Comparison of ENCODE assay signal across 9 mouse cellular contexts in the genomic region with DNA sequence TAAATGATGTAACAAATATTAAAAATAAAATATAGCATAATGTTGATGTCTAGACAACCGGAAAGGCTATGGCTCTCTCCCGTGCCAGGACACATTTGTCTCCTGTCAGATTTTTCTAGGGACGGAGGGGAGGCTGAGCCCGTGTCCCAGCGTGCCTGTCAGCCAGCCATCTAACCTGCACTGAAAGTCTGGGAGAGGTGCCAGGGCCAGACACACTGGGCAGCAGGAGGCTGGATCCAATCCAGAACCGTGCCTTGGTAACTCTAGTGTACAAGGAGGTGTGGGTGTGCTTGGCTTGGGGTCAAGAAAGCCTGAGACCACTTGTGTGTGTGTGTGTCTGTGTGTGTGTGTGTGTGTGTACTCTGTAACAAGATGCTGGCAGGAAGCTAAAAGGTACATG. TPM values are rescaled to one million over a fixed set of nuclear protein-coding genes. Genes with fewer than 3 reads are reported as not detected.
DNase-seq lines count a peak whose midpoint lies in the region; ATAC-seq and TF ChIP-seq lines count a peak whose summit lies in the region.
"Had no signal": no experiment of that assay in that cellular context is flagged by ENCODE, and none has a peak within 500 bp of the region (broad histone marks: within the 10 kb centered on the region; RNA-seq: fewer than 3 reads in every experiment).

No protein-coding gene starts in this region.

- TF ChIP-seq CTCF in stomach, postnatal 0 days (IDR thresholded peaks at IDR 0.05; ENCODE audit: low read depth): no peak

- 26% methylated on average over 6 of the region's 6 CpGs for WGBS in forebrain, embryonic 14.5 days
- WGBS in forebrain, embryonic 12.5 days: 83% methylated on average over 6 of the region's 6 CpGs
- 42% methylated on average over 6 of the region's 6 CpGs for WGBS in kidney, embryonic 15.5 days
- WGBS in stomach, postnatal 0 days: 26% methylated on average over 6 of the region's 6 CpGs

- no peak overlapping the region for H3K9ac ChIP-seq in forebrain, embryonic 14.5 days (ENCODE audit: low read length)
- no peak overlapping the region for H3K9ac ChIP-seq in forebrain, embryonic 12.5 days
- H3K9ac ChIP-seq in kidney, embryonic 15.5 days: no peak overlapping the region
- no peak overlapping the region for H3K9ac ChIP-seq in stomach, postnatal 0 days (ENCODE audit: low read length)
- H3K9ac ChIP-seq: limb, embryonic 13.5 days had no signal

- peak; percentile 90 for DNase-seq in forebrain, embryonic 14.5 days (ENCODE audit: low spot score)
- peak; percentile 48 for DNase-seq in 3134 (ENCODE audit: extremely low read depth, insufficient read length, low spot score)
- peak; percentile 99 to 100 for DNase-seq in cerebellum, postnatal 10 days
- peak; percentile 53 for DNase-seq in stomach, postnatal 0 days (ENCODE audit: low spot score)
- DNase-seq in spleen, postnatal 14 days (ENCODE audit: low spot score in 2 of 2): no peak
- no peak for DNase-seq in thymus, postnatal 4 days

- TF ChIP-seq EP300 in stomach, postnatal 0 days (optimal IDR thresholded peaks at IDR 0.05): no peak

- H3K4me1 ChIP-seq in forebrain, embryonic 14.5 days (ENCODE audit: control insufficient read depth, insufficient read depth, low read length): peaks cover 5% of the 10 kb centered on the region
- H3K4me1 ChIP-seq in forebrain, embryonic 12.5 days: peaks cover 13% of the 10 kb centered on the region
- peaks cover 42% of the 10 kb centered on the region for H3K4me1 ChIP-seq in kidney, embryonic 15.5 days
- H3K4me1 ChIP-seq in stomach, postnatal 0 days (replicated peaks; ENCODE audit: control insufficient read depth, insufficient read depth): peaks cover 2% of the 10 kb centered on the region; the same call in 1 of the 2 replicates

- H3K27me3 ChIP-seq in forebrain, embryonic 14.5 days (replicated peaks; ENCODE audit: control insufficient read depth, insufficient read depth, low read length): no peaks in the 10 kb centered on the region
- peaks cover 21% of the 10 kb centered on the region; the same call in 1 of the 2 replicates for H3K27me3 ChIP-seq in forebrain, embryonic 12.5 days
- H3K27me3 ChIP-seq in kidney, embryonic 15.5 days: no peaks in the 10 kb centered on the region
- no peaks in the 10 kb centered on the region for H3K27me3 ChIP-seq in stomach, postnatal 0 days (ENCODE audit: control insufficient read depth, insufficient read depth, low read length)
- H3K27me3 ChIP-seq: limb, embryonic 13.5 days had no signal

- H3K27ac ChIP-seq in forebrain, embryonic 14.5 days (ENCODE audit: low read depth, low read length): no peak overlapping the region; the same call in 1 of the 2 replicates
- no peak overlapping the region for H3K27ac ChIP-seq in forebrain, embryonic 12.5 days
- H3K27ac ChIP-seq in kidney, embryonic 15.5 days: peak overlapping the region; percentile 37; the same call in 1 of the 2 replicates
- no peak overlapping the region for H3K27ac ChIP-seq in stomach, postnatal 0 days (replicated peaks)

- ATAC-seq in forebrain, embryonic 14.5 days: peak; percentile 54
- no peak for ATAC-seq in forebrain, embryonic 12.5 days (ENCODE audit: low FRiP score)
- no peak for ATAC-seq in kidney, embryonic 15.5 days (replicated peaks; ENCODE audit: low FRiP score)
- no peak for ATAC-seq in stomach, postnatal 0 days (ENCODE audit: low FRiP score, low TSS enrichment)

- H3K4me3 ChIP-seq in forebrain, embryonic 14.5 days (ENCODE audit: low read depth, low read length): no peak overlapping the region
- no peak overlapping the region for H3K4me3 ChIP-seq in forebrain, embryonic 12.5 days (replicated peaks)
- no peak overlapping the region for H3K4me3 ChIP-seq in kidney, embryonic 15.5 days (replicated peaks)
- no peak overlapping the region for H3K4me3 ChIP-seq in stomach, postnatal 0 days (ENCODE audit: low read depth, low read length)
- H3K4me3 ChIP-seq: limb, embryonic 13.5 days had no signal

- H3K36me3 ChIP-seq in forebrain, embryonic 14.5 days (ENCODE audit: control insufficient read depth, insufficient read depth, low read length): no peaks in the 10 kb centered on the region
- H3K36me3 ChIP-seq in forebrain, embryonic 12.5 days (replicated peaks): no peaks in the 10 kb centered on the region
- H3K36me3 ChIP-seq in kidney, embryonic 15.5 days: no peaks in the 10 kb centered on the region
- H3K36me3 ChIP-seq in stomach, postnatal 0 days (ENCODE audit: control insufficient read depth, insufficient read depth, low read length): no peaks in the 10 kb centered on the region
- H3K36me3 ChIP-seq: limb, embryonic 13.5 days had no signal

- H3K9me3 ChIP-seq in forebrain, embryonic 14.5 days (replicated peaks; ENCODE audit: control insufficient read depth, low read length): no peaks in the 10 kb centered on the region
- H3K9me3 ChIP-seq in forebrain, embryonic 12.5 days: no peaks in the 10 kb centered on the region
- H3K9me3 ChIP-seq in kidney, embryonic 15.5 days (replicated peaks): no peaks in the 10 kb centered on the region
- no peaks in the 10 kb centered on the region for H3K9me3 ChIP-seq in stomach, postnatal 0 days (ENCODE audit: control insufficient read depth, low read length)
- H3K9me3 ChIP-seq: limb, embryonic 13.5 days had no signal

- no peak overlapping the region for H3K4me2 ChIP-seq in forebrain, embryonic 14.5 days (ENCODE audit: low read length)
- H3K4me2 ChIP-seq in forebrain, embryonic 12.5 days: no peak overlapping the region
- H3K4me2 ChIP-seq in kidney, embryonic 15.5 days: no peak overlapping the region
- no peak overlapping the region for H3K4me2 ChIP-seq in stomach, postnatal 0 days (replicated peaks; ENCODE audit: low read depth)
- H3K4me2 ChIP-seq: limb, embryonic 13.5 days had no signal

RNA-seq across cellular contexts. Expression of gene Stx1a, which starts 1.5 kb away (rescaled TPM):
- polyA plus RNA-seq in forebrain, embryonic 14.5 days (2014; fragmentation: Nextera tagmentation; extraction: Ambion mirVana): 57.0 and 78.5 TPM in 2 replicates
- polyA plus RNA-seq in forebrain, embryonic 12.5 days (2016; fragmentation: Nextera tagmentation; extraction: Ambion mirVana): 21.8 and 22.3 TPM in 2 replicates
- 12.1 and 13.8 TPM in 2 replicates for polyA plus RNA-seq in kidney, embryonic 15.5 days (2015; fragmentation: Nextera tagmentation; extraction: Ambion mirVana)
- 5.3 TPM in 2 replicates for polyA plus RNA-seq in stomach, postnatal 0 days (2015; fragmentation: Nextera tagmentation; extraction: Ambion mirVana)

RNA-seq across cellular contexts. Expression of gene Abhd11, which starts 12.9 kb away (rescaled TPM):
- polyA plus RNA-seq in forebrain, embryonic 14.5 days (2014; fragmentation: Nextera tagmentation; extraction: Ambion mirVana): 66.9 and 70.7 TPM in 2 replicates
- polyA plus RNA-seq in forebrain, embryonic 12.5 days (2016; fragmentation: Nextera tagmentation; extraction: Ambion mirVana): 42.3 and 43.1 TPM in 2 replicates
- polyA plus RNA-seq in kidney, embryonic 15.5 days (2015; fragmentation: Nextera tagmentation; extraction: Ambion mirVana): 69.1 and 71.6 TPM in 2 replicates
- polyA plus RNA-seq in stomach, postnatal 0 days (2015; fragmentation: Nextera tagmentation; extraction: Ambion mirVana): 56.5 and 64.0 TPM in 2 replicates

RNA-seq across cellular contexts. Expression of gene Cldn3, which starts 35.8 kb away (rescaled TPM):
- polyA plus RNA-seq in forebrain, embryonic 14.5 days (2014; fragmentation: Nextera tagmentation; extraction: Ambion mirVana): 5.9 and 9.0 TPM in 2 replicates
- 6.3 and 7.6 TPM in 2 replicates for polyA plus RNA-seq in forebrain, embryonic 12.5 days (2016; fragmentation: Nextera tagmentation; extraction: Ambion mirVana)
- polyA plus RNA-seq in kidney, embryonic 15.5 days (2015; fragmentation: Nextera tagmentation; extraction: Ambion mirVana): 52.9 and 56.3 TPM in 2 replicates
- 15.4 and 16.2 TPM in 2 replicates for polyA plus RNA-seq in stomach, postnatal 0 days (2015; fragmentation: Nextera tagmentation; extraction: Ambion mirVana)

RNA-seq across cellular contexts. Expression of gene Dnajc30, which starts 42.2 kb away (rescaled TPM):
- 36.3 and 38.8 TPM in 2 replicates for polyA plus RNA-seq in forebrain, embryonic 14.5 days (2014; fragmentation: Nextera tagmentation; extraction: Ambion mirVana)
- 27.9 TPM in 2 replicates for polyA plus RNA-seq in forebrain, embryonic 12.5 days (2016; fragmentation: Nextera tagmentation; extraction: Ambion mirVana)
- 30.9 and 36.7 TPM in 2 replicates for polyA plus RNA-seq in kidney, embryonic 15.5 days (2015; fragmentation: Nextera tagmentation; extraction: Ambion mirVana)
- polyA plus RNA-seq in stomach, postnatal 0 days (2015; fragmentation: Nextera tagmentation; extraction: Ambion mirVana): 24.3 and 26.1 TPM in 2 replicates

RNA-seq across cellular contexts. Expression of gene Bud23, which starts 42.9 kb away (rescaled TPM):
- polyA plus RNA-seq in forebrain, embryonic 14.5 days (2014; fragmentation: Nextera tagmentation; extraction: Ambion mirVana): 89.1 and 92.7 TPM in 2 replicates
- 111 and 125 TPM in 2 replicates for polyA plus RNA-seq in forebrain, embryonic 12.5 days (2016; fragmentation: Nextera tagmentation; extraction: Ambion mirVana)
- 121 and 137 TPM in 2 replicates for polyA plus RNA-seq in kidney, embryonic 15.5 days (2015; fragmentation: Nextera tagmentation; extraction: Ambion mirVana)
- polyA plus RNA-seq in stomach, postnatal 0 days (2015; fragmentation: Nextera tagmentation; extraction: Ambion mirVana): 46.8 and 51.9 TPM in 2 replicates

Comparison
In these comparisons a context has a peak if more than half of its experiments do, and no peak if none do; other contexts are left out.
1. DNase-seq: peak in forebrain, embryonic 14.5 days (single experiment), 3134 (single experiment), cerebellum, postnatal 10 days (2 of 2) and stomach, postnatal 0 days (single experiment); none in spleen, postnatal 14 days (0 of 2) and thymus, postnatal 4 days (single experiment).